Mouse (Mus musculus): Measurements from ENCODE around the gene Lyzl4. TPM values are rescaled to one million over a fixed set of nuclear protein-coding genes. Genes with fewer than 3 reads are reported as not detected.

Lyzl4 gene
- total RNA-seq, 2 experiments from 2014 or later, result not detected

Other genes with a start within 250 kb of the Lyzl4 start
- gene Cck, start 146.4 kb downstream of the Lyzl4 start, total RNA-seq (2021), result 1 to 10 TPM; 1.2 to 1.4 TPM
- 1 to 10 TPM; 2.5 to 2.6 TPM for gene Vipr1, start 620 bp upstream of the Lyzl4 start, total RNA-seq (2021)
- gene Sec22c, start 63.4 kb upstream of the Lyzl4 start, total RNA-seq (2021), result 1 to 10 TPM; 3.8 to 4.3 TPM
- 100 to 1,000 TPM; 104 to 105 TPM for gene Ss18l2, start 68.2 kb upstream of the Lyzl4 start, total RNA-seq (2021)
- gene Nktr, start 77.1 kb upstream of the Lyzl4 start, total RNA-seq (2021), result 10 to 100 TPM; 30.0 to 30.1 TPM
- 100 to 1,000 TPM in 1 of 2 experiments, 10 to 100 TPM in 1; 78.3 to 101 TPM for gene Zfp651, start 117.2 kb upstream of the Lyzl4 start, total RNA-seq (2021)
- gene Klhl40, start 135.5 kb upstream of the Lyzl4 start, total RNA-seq (2021), result 100 to 1,000 TPM; 116 to 215 TPM
- 100 to 1,000 TPM; 193 to 201 TPM for gene Hhatl, start 150.4 kb upstream of the Lyzl4 start, total RNA-seq (2021)
- under 1 TPM; 0.32 to 0.46 TPM for gene Ccdc13, start 197.4 kb upstream of the Lyzl4 start, total RNA-seq (2021)
- 100 to 1,000 TPM; 110 to 115 TPM for gene Higd1a, start 216.3 kb upstream of the Lyzl4 start, total RNA-seq (2021)